Mouse (Mus musculus) kidney, adult 2 months (tissue): Measurements from ENCODE around the gene Aco2. TPM values are rescaled to one million over a fixed set of nuclear protein-coding genes. Genes with fewer than 3 reads are reported as not detected.

ENCODE experiments used
- DNase-seq: peaks from one replicate; pipeline ENCODE4 v3.0.0; 2021
- H3K27ac ChIP-seq: fragments of 200-500 bp; 2 replicates; pipeline ENCODE4 v1.5.1; 2012; ENCODE audit warnings: low read depth, low read length, control low read depth, inconsistent platforms; ENCODE audit not compliant: insufficient read depth
- H3K27me3 ChIP-seq: fragments of 200-500 bp; replicated peaks from 2 replicates; pipeline ENCODE4 v1.6.1; 2012; ENCODE audit warnings: mild to moderate bottlenecking, moderate library complexity, low read length, inconsistent platforms; ENCODE audit not compliant: control insufficient read depth, insufficient read depth
- H3K36me3 ChIP-seq: fragments of 200-500 bp; 2 replicates; pipeline ENCODE4 v1.6.1; 2012; ENCODE audit warnings: mild to moderate bottlenecking, moderate library complexity, low read length, inconsistent platforms; ENCODE audit not compliant: control insufficient read depth, insufficient read depth
- H3K4me1 ChIP-seq: fragments of 200-500 bp; 2 replicates; pipeline ENCODE4 v1.6.1; 2011; ENCODE audit warnings: low read length; ENCODE audit not compliant: control insufficient read depth, insufficient read depth
- H3K4me3 ChIP-seq: fragments of 200-500 bp; 2 replicates; pipeline ENCODE4 v1.5.1; 2011; ENCODE audit warnings: mild to moderate bottlenecking, low read depth, low read length, control low read depth; ENCODE audit not compliant: insufficient read depth
- CTCF ChIP-seq: fragments of 200-500 bp; conservative IDR thresholded peaks from 2 replicates; pipeline ENCODE4 v1.5.1; 2011; ENCODE audit warnings: low read depth, mild to moderate bottlenecking, control low read depth, low read length, moderate library complexity, mixed read lengths; ENCODE audit not compliant: insufficient read depth, insufficient read length
- POLR2A ChIP-seq: fragments of 200-500 bp; IDR thresholded peaks from one replicate; pipeline ENCODE4 v1.6.1; 2011; ENCODE audit warnings: low read depth, low read length, control low read depth
- WGBS: fragments of 180-500 bp; shearing (Covaris S2); methylation state at CpG from one replicate; pipeline ENCODE4 v1.1.7; 2018; 5-methylcytosine and 5-hydroxymethylcytosine counted together
- polyA plus RNA-seq: library from polyadenylated mRNA; depleted of rRNA; stranded (reverse); fragments of >200 nt; gene quantifications from 2 replicates; pipeline ENCODE4 v1.2.3, GENCODE M21; 2012

Gene Aco2
- polyA plus RNA-seq, 1 experiment = 915 TPM

GRCm38 (mm10) chr15:81856030-81856790, 15.9 kb upstream of the Aco2 start:
- Histone ChIP-seq H3K36me3 (peaks cover 3% of the 10 kb centered on the region), H3K27ac (peak overlapping the region; percentile 97), H3K4me3 (peak overlapping the region; percentile 87), H3K27me3 (no peaks in the 10 kb centered on the region), H3K4me1 (peaks cover 11% of the 10 kb centered on the region; the same call in 1 of the 2 replicates)
- no peak for TF ChIP-seq CTCF
- TF ChIP-seq POLR2A = peak; percentile 55
- WGBS = under 1% methylated on average over 28 of the region's 28 CpGs
- peak; percentile 95 for DNase-seq

- 0% methylated on average over 14 of the region's 14 CpGs for WGBS
- DNase-seq = peak; percentile 33
- H3K36me3 ChIP-seq = no peaks in the 10 kb centered on the region; the same call in 1 of the 2 replicates
- peaks cover 11% of the 10 kb centered on the region; the same call in 1 of the 2 replicates for H3K4me1 ChIP-seq
- H3K4me3 ChIP-seq = peak overlapping the region; percentile 87
- TF ChIP-seq CTCF (no peak), POLR2A (no peak)
- peak overlapping the region; percentile 97 for H3K27ac ChIP-seq
- no peaks in the 10 kb centered on the region for H3K27me3 ChIP-seq
These were observed 15.0 kb upstream of the Aco2 start for GRCm38 (mm10) chr15:81856938-81857723.

- Histone ChIP-seq H3K4me3 (peak overlapping the region; percentile 87), H3K27ac (peak overlapping the region; percentile 97), H3K36me3 (no peaks in the 10 kb centered on the region; the same call in 1 of the 2 replicates), H3K4me1 (peaks cover 11% of the 10 kb centered on the region; the same call in 1 of the 2 replicates), H3K27me3 (no peaks in the 10 kb centered on the region)
- TF ChIP-seq POLR2A (no peak), CTCF (no peak)
- DNase-seq = no peak
- under 1% methylated on average over 33 of the region's 33 CpGs for WGBS
These were observed 14.4 kb upstream of the Aco2 start for GRCm38 (mm10) chr15:81857724-81858116.

GRCm38 (mm10) chr15:81858138-81858516, 14.0 kb upstream of the Aco2 start:
- DNase-seq = peak; percentile 97
- peak overlapping the region; percentile 100 for H3K27ac ChIP-seq
- H3K4me1 ChIP-seq = peaks cover 7% of the 10 kb centered on the region; the same call in 1 of the 2 replicates
- TF ChIP-seq POLR2A = peak; percentile 100
- TF ChIP-seq CTCF = no peak
- WGBS = under 1% methylated on average over 23 of the region's 23 CpGs
- no peaks in the 10 kb centered on the region for H3K27me3 ChIP-seq
- peak overlapping the region; percentile 87 for H3K4me3 ChIP-seq
- no peaks in the 10 kb centered on the region; the same call in 1 of the 2 replicates for H3K36me3 ChIP-seq

- H3K36me3 ChIP-seq = no peaks in the 10 kb centered on the region; the same call in 1 of the 2 replicates
- H3K4me1 ChIP-seq = peaks cover 4% of the 10 kb centered on the region; the same call in 1 of the 2 replicates
- TF ChIP-seq CTCF (0 out of 2 replicates have a peak, but pooled peaks have one; percentile 7), POLR2A (no peak)
- DNase-seq = peak; percentile 82
- no peaks in the 10 kb centered on the region for H3K27me3 ChIP-seq
- peak within 1 kb of the TSS; percentile 100 for H3K27ac ChIP-seq
- peak within 1 kb of the TSS; percentile 87 for H3K4me3 ChIP-seq
- WGBS = under 1% methylated on average over 44 of the region's 44 CpGs
These were observed 13.4 kb upstream of the Aco2 start, which contains the start of gene Tob2 for GRCm38 (mm10) chr15:81858517-81859329. Tob2 (minus strand) TSS chr15:81858796.

- under 1% methylated on average over 39 of the region's 39 CpGs for WGBS
- no peaks in the 10 kb centered on the region for H3K27me3 ChIP-seq
These were observed 12.5 kb upstream of the Aco2 start for GRCm38 (mm10) chr15:81859330-81860255.

More at GRCm38 (mm10) chr15:81859330-81860255, 12.5 kb upstream of the Aco2 start:
- Histone ChIP-seq H3K4me3 (peak overlapping the region; percentile 87), H3K27ac (peak overlapping the region; percentile 100), H3K36me3 (no peaks in the 10 kb centered on the region; the same call in 1 of the 2 replicates), H3K4me1 (peaks cover 4% of the 10 kb centered on the region; the same call in 1 of the 2 replicates)
- TF ChIP-seq POLR2A = peak; percentile 64
- no peak for TF ChIP-seq CTCF
- peak; percentile 97 for DNase-seq
